Mouse (Mus musculus): ENCODE results near the gene Hoxd11. TPM values are rescaled to one million over a fixed set of nuclear protein-coding genes. Genes with fewer than 3 reads are reported as not detected.

The Hoxd11 gene
- total RNA-seq, 2 experiments from 2014 or later = not detected

GRCm38 (mm10) chr2:74680561-74681398 is 1.4 kb downstream of the Hoxd11 start:
- DNase-seq (ENCODE audit: extremely low spot score in 1 of 2, low spot score in 1 of 2) = no peak

GRCm38 (mm10) chr2:74681594-74682531 is 2.5 kb downstream of the Hoxd11 start:
- DNase-seq (ENCODE audit: extremely low spot score in 1 of 2, low spot score in 1 of 2) = no peak

DNA sequence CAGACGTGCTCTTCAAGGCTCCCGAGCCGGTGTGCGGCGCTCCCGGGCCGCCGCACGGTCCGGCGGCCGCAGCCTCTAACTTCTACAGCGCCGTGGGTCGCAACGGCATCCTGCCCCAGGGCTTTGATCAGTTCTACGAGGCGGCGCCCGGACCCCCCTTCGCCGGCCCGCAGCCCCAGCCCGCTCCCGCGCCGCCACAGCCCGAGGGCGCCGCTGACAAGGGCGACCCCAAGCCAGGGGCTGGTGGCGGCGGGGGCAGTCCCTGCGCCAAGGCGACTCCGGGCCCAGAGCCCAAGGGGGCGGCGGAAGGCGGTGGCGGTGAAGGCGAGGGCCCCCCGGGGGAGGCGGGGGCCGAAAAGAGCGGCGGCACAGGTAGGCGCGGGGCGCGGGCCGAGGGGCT is 3.4 kb downstream of the Hoxd11 start:
- DNase-seq (ENCODE audit: extremely low spot score in 1 of 2, low spot score in 1 of 2) = no peak

- DNase-seq (ENCODE audit: extremely low spot score in 1 of 2, low spot score in 1 of 2) = no peak
These were observed 4.2 kb downstream of the Hoxd11 start for GRCm38 (mm10) chr2:74683471-74683951.

DNA sequence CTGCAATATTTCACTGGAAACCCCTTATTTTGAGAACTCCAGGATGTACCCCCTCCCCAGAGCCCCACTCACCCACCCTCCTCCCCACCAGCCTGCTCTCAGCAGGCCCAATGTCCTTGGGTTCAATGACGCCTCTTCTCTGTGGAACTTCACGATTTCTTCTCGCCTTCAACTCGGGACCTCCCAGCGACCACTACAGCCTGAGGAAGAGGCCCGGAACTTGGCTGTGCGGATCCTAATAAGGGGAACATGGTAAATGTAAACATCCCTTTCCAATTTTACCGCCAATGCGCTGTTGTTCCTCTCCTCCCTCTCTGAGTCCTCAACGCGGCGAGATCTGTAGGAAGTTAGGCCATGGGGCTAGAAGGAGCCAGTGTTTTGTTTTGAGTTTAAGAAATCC is 4.7 kb downstream of the Hoxd11 start:
- DNase-seq (ENCODE audit: extremely low spot score in 1 of 2, low spot score in 1 of 2) = no peak

DNA sequence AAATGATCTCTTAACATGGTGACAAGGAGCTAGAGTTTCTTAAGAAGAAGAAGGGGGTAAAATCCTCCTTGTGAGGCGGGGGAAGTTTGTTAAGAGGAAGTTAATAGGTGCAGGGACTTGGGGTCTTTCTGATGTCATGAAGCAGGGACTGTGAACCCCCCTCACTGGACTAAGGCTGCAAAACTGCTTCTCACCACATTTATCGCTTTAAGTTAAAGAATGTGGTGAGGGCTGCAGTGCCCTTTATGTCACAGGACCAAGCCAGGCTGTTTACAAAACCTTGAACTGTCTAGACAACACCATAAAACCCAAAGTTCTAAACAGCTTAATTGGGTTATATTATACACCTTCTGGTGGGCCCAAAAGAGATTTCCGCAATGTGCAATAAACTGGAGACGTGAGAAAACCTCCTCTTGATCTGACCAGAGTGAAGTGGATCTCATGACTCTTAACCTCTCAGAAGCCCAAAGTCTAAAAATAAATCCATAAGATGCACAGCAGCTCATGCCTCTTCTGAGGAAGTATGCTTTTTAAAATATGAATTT is 5.8 kb downstream of the Hoxd11 start:
- DNase-seq (ENCODE audit: extremely low spot score in 1 of 2, low spot score in 1 of 2) = no peak

DNA sequence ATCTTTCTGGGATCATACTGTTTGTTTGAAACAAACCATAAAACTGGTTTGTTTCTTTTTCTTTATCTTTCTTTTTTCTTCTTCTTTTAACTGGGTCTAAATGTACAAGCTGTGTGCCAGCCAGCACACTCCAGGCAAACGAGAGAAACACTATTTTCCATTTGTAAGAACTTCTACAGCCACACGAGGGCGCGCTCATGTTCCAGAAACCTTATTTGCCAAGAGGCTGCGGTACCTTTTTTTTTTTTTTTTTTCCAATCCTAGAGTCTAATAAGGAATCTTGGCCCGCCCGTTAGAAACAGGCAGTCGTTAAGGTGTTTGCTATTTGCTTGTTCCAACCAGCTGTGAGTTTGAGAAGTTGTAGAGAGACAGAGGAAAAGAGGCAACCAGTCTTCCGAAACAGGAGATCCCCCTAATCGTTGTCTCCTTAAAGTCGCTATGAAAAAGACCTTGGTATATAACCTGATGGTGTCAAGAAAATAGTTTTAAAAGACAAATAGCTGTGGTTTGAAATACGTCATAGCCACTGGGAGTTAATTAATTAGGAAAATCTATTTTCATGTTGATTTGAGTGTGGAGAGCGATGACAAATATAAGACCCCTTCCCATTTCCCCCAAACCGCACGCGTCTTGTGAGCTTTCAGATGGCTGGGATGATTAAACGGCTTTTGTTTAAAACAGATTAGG is 7.1 kb downstream of the Hoxd11 start:
- peak in 1 of 2 experiments; percentile 57 for DNase-seq (ENCODE audit: extremely low spot score in 1 of 2, low spot score in 1 of 2)

DNA sequence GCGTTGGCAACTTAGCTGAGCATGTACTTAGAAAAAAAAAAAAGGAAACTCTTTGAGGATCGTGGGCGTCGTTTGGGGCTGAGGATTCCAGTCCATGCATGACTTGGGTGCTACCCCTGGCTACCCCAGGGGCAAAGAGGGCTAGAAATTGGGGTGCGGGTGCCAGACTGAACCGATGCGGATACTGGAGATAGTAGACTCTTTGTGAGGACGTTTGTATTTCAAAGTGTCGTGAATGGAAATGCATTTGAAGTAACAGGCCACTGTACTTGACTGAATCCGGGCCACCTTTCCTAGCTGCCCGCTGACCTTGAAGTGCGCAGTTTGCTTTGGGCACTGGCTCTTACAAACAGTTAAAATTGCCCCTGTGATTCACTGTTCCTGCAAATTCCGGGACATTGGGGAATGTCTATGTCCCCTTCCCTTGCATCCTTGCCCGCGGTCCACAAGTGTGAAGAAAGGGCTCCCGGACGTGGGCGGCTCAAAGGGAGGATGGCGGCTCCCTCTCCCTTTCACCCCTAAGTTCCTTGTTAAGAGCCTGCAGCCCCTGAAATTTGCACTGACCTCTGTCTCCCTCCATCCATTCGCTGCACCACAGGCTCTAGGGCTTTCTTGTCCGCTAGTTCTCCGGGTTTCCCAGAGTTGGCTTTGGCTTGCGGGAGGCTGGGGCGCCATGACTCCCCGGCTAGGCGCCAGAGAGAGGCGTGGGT is 7.8 kb downstream of the Hoxd11 start:
- DNase-seq (ENCODE audit: extremely low spot score in 1 of 2, low spot score in 1 of 2) = no peak

DNA sequence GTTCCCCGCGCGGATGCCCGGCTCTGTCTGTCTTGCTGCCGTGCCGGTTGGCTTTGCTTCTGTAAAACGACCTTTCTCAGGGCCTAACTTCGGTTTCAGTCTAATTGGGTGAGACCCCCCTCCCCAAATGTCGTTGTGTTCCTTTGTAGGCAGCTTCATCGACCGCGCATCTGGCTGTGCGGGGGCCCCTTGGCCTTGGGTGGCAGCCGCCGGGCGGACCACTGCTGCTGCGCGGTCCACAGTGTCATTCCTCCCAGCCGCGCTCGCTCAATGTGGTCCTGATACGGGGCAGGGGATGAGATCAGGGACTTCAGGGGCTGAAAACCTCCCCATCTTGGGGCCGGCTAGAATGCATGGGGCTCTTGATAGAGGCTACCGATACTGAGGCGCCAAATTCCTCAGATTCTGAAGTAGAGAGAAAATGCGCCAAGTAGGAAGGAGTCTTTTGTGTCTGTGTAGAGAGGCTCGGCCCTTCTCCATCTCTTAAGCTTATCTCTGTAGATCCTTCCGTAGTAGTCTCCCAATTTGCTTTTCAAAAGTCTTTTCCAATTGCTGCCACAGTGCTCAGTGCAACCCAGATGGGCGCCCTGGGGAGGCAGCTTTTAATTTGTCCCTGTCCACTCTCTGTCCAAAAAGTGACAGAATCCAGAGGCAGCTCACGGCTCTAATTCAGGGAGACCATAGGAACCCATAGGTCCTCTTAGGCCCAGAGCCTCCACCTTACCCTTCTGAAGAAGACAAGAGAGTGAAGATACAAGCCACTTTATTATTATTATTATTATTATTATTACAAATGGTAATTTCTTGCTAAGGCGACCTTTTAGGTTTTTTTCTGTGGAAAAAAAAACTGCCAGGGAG is 8.6 kb downstream of the Hoxd11 start:
- DNase-seq (ENCODE audit: extremely low spot score in 1 of 2, low spot score in 1 of 2) = no peak

GRCm38 (mm10) chr2:74688795-74689573 is 9.6 kb downstream of the Hoxd11 start:
- DNase-seq (ENCODE audit: extremely low spot score in 1 of 2, low spot score in 1 of 2) = no peak

DNA sequence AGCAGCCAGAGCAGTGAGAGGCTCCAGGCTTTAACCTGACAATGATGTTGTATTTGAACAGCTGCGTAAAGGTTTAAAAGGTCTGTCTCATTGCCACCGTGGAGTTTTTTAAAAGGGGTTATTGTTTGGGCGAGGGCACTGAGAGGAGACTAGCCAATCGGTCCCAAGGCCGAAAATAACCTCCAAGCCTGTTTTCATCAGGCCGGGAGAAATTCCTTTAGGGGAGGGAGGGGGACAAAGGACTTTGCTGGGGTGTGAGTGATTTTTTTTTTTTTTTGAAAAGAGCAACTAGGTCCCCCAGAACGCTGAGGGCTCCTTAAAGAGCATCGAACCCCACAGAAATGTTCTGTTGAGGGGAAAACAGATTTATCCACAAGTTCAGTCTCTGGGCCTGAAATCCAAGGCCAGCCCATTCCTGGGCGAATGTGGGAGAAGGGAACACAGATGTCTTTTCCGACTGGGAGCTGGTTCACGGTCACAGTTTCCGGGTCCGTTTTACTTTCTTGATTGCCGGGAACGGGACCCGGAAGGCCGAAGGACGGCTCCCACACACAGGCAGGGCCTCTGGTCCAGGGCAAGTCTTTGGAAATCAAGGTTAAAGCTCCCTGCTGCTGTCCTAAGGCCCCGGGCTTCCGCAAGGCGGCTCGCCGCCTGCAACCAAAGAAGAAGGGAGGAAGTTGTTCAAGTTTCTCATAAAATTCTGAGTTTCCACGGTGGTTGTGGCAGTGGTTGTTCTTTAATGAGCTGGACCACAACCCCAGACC is 10.4 kb downstream of the Hoxd11 start:
- no peak for DNase-seq (ENCODE audit: extremely low spot score in 1 of 2, low spot score in 1 of 2)

DNA sequence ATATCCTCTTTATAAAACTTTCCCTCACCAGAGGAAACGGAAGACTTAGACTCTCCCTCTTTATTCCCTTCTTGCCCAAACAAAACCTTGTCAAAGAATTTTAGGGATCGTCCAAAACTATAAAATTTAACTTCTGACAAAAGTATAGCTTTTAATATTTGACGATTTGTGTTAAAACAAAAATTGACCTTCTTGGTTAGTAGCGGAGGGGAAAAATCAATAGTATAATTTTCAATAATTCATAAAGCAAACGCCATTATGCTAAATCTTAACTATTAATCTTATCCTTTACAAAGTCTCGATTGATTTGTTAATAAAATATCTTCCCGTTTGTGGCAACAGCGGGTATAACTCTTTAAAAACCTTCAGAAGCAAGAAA is 11.0 kb downstream of the Hoxd11 start:
- no peak for DNase-seq (ENCODE audit: extremely low spot score in 1 of 2, low spot score in 1 of 2)

DNA sequence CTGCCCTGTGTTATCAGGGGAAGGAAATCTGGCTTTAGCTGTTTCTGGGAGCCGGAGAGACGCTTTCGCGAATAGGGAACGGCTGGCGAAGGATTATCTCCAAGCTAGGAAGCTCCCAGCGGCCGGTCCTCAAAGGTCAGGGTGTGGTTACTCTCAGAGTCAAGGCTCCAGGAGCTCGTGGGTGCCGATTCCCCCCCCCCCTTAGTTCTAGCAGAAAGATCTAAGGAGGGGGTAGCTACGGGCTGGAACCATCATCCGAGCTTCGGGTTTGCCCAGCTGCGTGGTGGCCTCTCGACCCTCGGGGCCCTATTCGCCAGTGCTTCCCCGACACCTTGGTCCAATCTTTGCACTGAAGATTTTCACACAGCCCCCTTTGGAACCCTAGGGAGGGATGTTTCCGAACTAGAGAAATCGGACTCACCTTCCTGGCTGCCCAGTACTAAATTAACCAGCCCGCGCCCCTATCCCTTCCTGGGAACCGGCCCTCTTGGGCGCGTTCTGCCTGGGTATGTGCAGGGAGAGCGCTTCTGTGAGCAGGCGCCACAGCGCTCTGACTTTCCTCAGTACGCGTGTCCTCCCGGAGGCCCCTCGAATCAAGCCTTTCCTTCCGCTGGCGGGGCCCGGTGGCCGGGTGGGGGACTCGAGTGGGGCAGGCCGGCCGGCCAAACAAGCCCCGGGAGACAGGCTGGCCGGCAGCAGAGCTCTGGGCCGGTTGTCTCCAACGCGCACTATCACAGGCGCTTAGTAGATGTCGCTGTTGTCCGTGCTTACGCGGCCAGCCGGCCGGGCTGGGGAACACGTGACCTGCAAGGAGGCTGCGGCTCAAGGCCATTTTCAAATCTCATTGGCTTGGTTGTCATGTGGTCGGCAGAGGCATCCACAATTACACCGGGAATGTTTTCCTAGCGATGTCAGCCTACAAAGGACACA is 11.9 kb downstream of the Hoxd11 start, which contains the start of gene Hoxd10:
TSS of gene Hoxd10 (plus strand) at position 903 of the 930 bp plus-strand sequence.
- DNase-seq (ENCODE audit: extremely low spot score in 1 of 2, low spot score in 1 of 2) = no peak

GRCm38 (mm10) chr2:74691995-74692807 is 12.8 kb downstream of the Hoxd11 start:
- DNase-seq (ENCODE audit: extremely low spot score in 1 of 2, low spot score in 1 of 2) = no peak

DNA sequence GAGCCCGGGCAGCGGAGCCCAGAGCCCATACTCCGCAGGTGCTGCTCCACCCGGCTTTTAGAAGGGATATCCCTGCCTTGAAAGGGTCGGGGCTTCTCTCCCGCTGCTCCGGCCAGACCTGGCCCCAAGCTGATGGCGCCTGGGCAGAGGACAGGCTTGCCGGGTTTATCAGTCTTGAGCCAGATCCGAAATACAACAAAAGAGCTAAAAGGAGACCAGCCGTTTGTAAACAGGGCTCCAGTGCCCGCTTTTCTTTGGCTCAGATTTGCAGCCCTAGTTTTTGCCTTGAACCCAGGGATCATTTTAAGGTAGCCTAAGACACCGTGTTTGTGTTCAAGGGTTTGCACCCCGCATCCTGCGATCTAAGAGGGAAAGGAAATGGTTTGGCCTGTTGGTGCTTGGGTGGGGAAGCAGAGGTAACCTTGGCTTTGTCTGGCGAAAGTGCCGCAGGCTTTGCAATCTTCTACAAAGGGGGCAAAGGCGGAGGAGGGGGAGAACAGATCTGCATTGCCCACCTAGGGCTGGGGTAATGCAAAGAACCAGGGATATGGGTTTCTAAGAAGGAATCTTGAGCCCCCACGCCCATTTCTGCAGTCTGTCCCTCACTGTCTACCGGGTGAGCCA is 13.6 kb downstream of the Hoxd11 start:
- DNase-seq (ENCODE audit: extremely low spot score in 1 of 2, low spot score in 1 of 2) = no peak

Data from layer of hippocampus, postnatal 25 days (tissue).